Mouse (Mus musculus) megakaryocyte, embryonic 14.5 days (primary cell): ENCODE measurements around the gene Ap4s1. TPM values are rescaled to one million over a fixed set of nuclear protein-coding genes. Genes with fewer than 3 reads are reported as not detected.

ENCODE experiments used
- H3K27me3 ChIP-seq: replicated peaks from 2 replicates; pipeline ENCODE3; 2012; ENCODE audit warnings: inconsistent platforms
- H3K36me3 ChIP-seq: replicated peaks from 2 replicates; pipeline ENCODE3; 2012; ENCODE audit warnings: low read length, inconsistent platforms, mixed read lengths
- H3K4me1 ChIP-seq: 2 replicates; pipeline ENCODE4 v1.6.1; 2012; ENCODE audit warnings: inconsistent platforms
- H3K4me3 ChIP-seq: replicated peaks from 2 replicates; pipeline ENCODE3; 2012; ENCODE audit warnings: moderate library complexity, mild to moderate bottlenecking, inconsistent platforms
- H3K9me3 ChIP-seq: 2 replicates; pipeline ENCODE4 v1.6.1; 2012; ENCODE audit warnings: inconsistent platforms
- FLI1 ChIP-seq: IDR thresholded peaks from 2 replicates; pipeline ENCODE4 v1.6.1; 2012; ENCODE audit warnings: low read length, inconsistent platforms, mixed read lengths
- GATA1 ChIP-seq: IDR thresholded peaks from 3 replicates; pipeline ENCODE4 v1.6.1; 2012; ENCODE audit warnings: mixed read lengths, low read length, inconsistent platforms, borderline replicate concordance
- polyA plus RNA-seq: library from polyadenylated mRNA; stranded (reverse); fragments of >175 nt; gene quantifications from 2 replicates; pipeline ENCODE4 v1.2.3, GENCODE M21; 2012; ENCODE audit warnings: low replicate concordance; ENCODE audit not compliant: insufficient read depth

Gene Ap4s1
- polyA plus RNA-seq, 1 experiment, result 27.7 TPM

GRCm38 (mm10) chr12:51701723-51702122 lies 10.9 kb downstream of the Ap4s1 start:
- Histone ChIP-seq H3K4me1 (peaks cover 39% of the 10 kb centered on the region), H3K27me3 (no peaks in the 10 kb centered on the region), H3K9me3 (peaks cover 16% of the 10 kb centered on the region), H3K4me3 (no peak overlapping the region), H3K36me3 (peaks cover 26% of the 10 kb centered on the region)
- TF ChIP-seq FLI1 (no peak), GATA1 (no peak)

- Histone ChIP-seq H3K4me1 (peaks cover 53% of the 10 kb centered on the region), H3K27me3 (no peaks in the 10 kb centered on the region), H3K36me3 (peaks cover 23% of the 10 kb centered on the region), H3K4me3 (peak overlapping the region; percentile 25), H3K9me3 (peaks cover 14% of the 10 kb centered on the region)
- TF ChIP-seq FLI1 (no peak), GATA1 (no peak)
Observed at GRCm38 (mm10) chr12:51703859-51704258, 13.0 kb downstream of the Ap4s1 start.

DNA sequence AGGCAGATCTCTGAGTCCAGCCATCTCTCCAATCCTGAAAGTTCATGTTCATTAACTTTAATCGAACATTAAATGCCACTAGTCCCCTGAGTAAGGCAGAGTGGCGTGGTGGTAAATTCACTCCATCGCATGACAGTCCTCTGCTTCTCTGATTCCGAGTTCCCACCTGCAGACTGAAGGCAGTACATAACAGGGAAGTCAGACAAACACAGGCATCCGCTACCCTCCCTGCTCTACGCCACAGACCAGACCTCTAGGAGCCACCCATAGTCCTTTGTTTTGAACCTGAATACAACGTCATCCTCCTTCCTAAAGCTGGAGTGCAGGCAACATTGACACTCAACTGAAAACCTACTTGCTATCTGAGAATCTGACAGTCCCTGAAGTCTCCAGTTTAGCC lies 13.7 kb downstream of the Ap4s1 start:
- H3K27me3 ChIP-seq, result no peaks in the 10 kb centered on the region
- H3K36me3 ChIP-seq, result peaks cover 15% of the 10 kb centered on the region
- TF ChIP-seq GATA1 (no peak), FLI1 (no peak)
- peaks cover 9% of the 10 kb centered on the region; the same call in 1 of the 2 replicates for H3K9me3 ChIP-seq
- H3K4me3 ChIP-seq, result no peak overlapping the region
- H3K4me1 ChIP-seq, result peaks cover 59% of the 10 kb centered on the region

DNA sequence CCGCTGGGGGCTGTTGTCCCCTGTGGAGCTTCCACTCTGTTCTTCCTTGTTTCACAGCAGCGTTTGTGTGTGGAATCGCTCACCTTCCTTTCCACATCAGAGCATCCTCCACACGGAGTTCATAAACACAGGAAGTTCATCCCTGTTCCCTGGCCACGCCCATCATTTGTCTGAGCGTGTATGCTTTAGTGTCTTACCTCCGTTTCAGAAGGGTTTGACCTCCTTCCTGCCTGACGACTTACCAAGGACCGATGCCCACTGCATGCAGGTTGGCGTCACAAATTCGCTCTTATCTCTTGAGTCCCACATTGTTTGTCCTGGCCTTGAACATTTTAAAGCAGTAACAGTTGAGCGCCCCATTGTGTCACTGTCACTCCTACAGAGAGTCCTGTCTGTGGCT lies 14.9 kb downstream of the Ap4s1 start:
- no peak for TF ChIP-seq GATA1
- TF ChIP-seq FLI1, result no peak
- Histone ChIP-seq H3K9me3 (peaks cover 9% of the 10 kb centered on the region; the same call in 1 of the 2 replicates), H3K36me3 (peaks cover 11% of the 10 kb centered on the region), H3K27me3 (no peaks in the 10 kb centered on the region), H3K4me3 (no peak overlapping the region), H3K4me1 (peaks cover 58% of the 10 kb centered on the region)

- peaks cover 58% of the 10 kb centered on the region for H3K4me1 ChIP-seq
- H3K36me3 ChIP-seq, result peaks cover 7% of the 10 kb centered on the region
- no peak for TF ChIP-seq GATA1
- no peak for TF ChIP-seq FLI1
- H3K27me3 ChIP-seq, result no peaks in the 10 kb centered on the region
- H3K9me3 ChIP-seq, result peaks cover 5% of the 10 kb centered on the region; the same call in 1 of the 2 replicates
- H3K4me3 ChIP-seq, result no peak overlapping the region
Observed at GRCm38 (mm10) chr12:51706673-51707235, 15.9 kb downstream of the Ap4s1 start.

DNA sequence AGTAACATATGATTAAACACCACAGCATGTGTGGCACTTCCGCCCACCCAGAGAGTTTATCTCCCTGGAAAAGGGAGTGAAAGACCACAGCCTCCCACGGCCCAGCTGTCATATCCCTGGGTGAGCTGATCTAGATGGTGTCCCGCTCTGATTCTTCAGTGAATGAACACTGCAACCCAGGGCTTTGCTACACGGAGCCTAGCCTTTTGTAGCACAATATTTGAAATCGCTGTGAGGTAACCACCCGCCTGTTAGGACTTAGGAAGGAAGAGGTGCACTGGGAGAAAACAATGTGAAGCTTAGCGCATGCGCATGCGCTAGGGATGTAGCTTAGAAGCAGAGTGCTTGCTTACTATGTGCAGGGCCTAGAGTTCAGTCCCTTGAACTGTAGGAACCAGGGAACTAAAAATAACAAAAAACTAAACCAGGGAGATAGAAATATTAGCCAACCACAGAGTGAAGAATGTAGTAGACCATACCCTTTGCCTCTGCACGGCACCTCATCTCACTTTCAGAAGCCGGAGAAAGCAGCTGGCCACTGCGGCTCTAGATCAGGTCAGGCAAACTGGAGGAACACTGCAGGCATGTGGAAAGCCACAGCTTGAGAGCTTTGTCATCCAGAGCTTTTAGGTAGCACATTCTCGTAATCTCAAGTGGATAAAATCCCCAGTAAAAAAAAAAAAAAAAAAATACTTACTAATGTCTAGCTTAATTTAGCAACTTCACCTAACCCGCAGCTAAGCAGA lies 18.3 kb downstream of the Ap4s1 start:
- TF ChIP-seq FLI1 (no peak), GATA1 (no peak)
- H3K36me3 ChIP-seq, result peaks cover 2% of the 10 kb centered on the region
- H3K27me3 ChIP-seq, result no peaks in the 10 kb centered on the region
- H3K9me3 ChIP-seq, result 0 out of 2 replicates have a peak, but pooled peaks cover 4% of the 10 kb centered on the region
- H3K4me3 ChIP-seq, result no peak overlapping the region
- peaks cover 46% of the 10 kb centered on the region for H3K4me1 ChIP-seq

DNA sequence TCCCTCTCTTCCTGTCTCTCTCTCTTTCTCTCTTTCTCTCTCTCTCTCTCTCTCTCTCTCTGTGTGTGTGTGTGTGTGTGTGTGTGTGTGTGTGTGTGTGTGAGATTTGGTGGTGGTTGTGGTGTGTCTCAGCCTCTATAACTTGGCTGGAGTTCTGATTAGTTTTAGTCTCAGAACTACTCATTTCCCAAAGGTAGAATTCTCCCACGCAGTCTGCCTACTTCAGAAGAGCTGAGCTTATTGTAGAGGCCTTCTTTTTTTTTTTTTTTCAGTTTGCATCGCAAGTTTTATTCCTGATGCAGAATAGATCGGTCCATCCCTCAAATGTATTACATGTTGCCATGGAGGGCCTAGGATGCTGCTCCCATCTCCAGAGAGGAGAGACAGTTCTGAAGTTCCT lies 18.9 kb downstream of the Ap4s1 start:
- Histone ChIP-seq H3K36me3 (peaks cover 2% of the 10 kb centered on the region), H3K4me3 (no peak overlapping the region), H3K27me3 (no peaks in the 10 kb centered on the region), H3K9me3 (0 out of 2 replicates have a peak, but pooled peaks cover 4% of the 10 kb centered on the region), H3K4me1 (peaks cover 43% of the 10 kb centered on the region)
- no peak for TF ChIP-seq FLI1
- TF ChIP-seq GATA1, result no peak

GRCm38 (mm10) chr12:51710154-51710553 lies 19.3 kb downstream of the Ap4s1 start:
- H3K9me3 ChIP-seq, result 0 out of 2 replicates have a peak, but pooled peaks cover 4% of the 10 kb centered on the region
- peaks cover 2% of the 10 kb centered on the region for H3K36me3 ChIP-seq
- peak overlapping the region; percentile 29 for H3K4me3 ChIP-seq
- no peak for TF ChIP-seq GATA1
- TF ChIP-seq FLI1, result no peak
- no peaks in the 10 kb centered on the region for H3K27me3 ChIP-seq
- H3K4me1 ChIP-seq, result peaks cover 44% of the 10 kb centered on the region

DNA sequence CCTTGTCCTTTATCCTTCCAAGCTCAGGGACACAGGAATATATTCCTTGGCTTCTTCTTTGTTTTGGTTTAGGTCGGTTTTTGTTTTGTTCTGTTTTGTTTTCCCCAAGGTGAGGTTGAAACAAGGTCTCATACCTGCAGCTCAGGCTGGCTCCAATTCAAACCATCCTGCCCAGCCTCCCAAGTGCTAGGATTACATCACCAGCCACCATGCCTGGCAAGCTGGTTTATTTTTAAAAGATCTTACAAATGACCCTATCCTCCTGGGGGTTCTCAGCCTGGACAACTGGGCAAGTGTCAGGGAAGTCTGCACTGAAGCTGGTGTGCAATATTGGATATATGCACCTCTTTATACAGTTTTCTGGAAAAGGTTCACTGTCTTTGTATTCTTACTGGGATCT lies 21.9 kb downstream of the Ap4s1 start:
- Histone ChIP-seq H3K9me3 (0 out of 2 replicates have a peak, but pooled peaks cover 7% of the 10 kb centered on the region), H3K27me3 (no peaks in the 10 kb centered on the region), H3K36me3 (peaks cover 5% of the 10 kb centered on the region), H3K4me3 (no peak overlapping the region), H3K4me1 (peaks cover 33% of the 10 kb centered on the region)
- TF ChIP-seq GATA1, result no peak
- no peak for TF ChIP-seq FLI1

DNA sequence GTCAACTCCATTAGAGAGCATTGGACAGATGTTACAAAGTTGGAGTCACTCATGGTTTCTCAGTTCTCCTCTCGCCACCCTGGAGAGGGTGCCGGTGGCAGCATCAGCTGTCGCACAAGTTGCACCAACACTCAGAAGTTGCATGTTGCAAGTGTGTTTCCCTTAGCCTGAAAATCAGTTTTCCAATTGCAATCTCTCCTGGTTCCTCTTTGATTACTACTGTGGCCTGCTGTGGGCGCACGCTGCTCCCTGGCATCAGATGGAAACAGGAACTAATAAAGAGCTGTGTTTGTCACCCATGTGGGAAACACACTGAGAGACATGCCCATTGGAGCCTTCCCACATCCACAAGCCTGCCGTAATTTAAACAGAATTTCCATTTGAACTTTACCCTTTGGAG lies 27.8 kb downstream of the Ap4s1 start:
- Histone ChIP-seq H3K9me3 (peaks cover 11% of the 10 kb centered on the region), H3K4me1 (peaks cover 10% of the 10 kb centered on the region; the same call in 1 of the 2 replicates), H3K36me3 (peaks cover 33% of the 10 kb centered on the region), H3K4me3 (no peak overlapping the region), H3K27me3 (no peaks in the 10 kb centered on the region)
- TF ChIP-seq GATA1 (no peak), FLI1 (no peak)
